Mouse (Mus musculus) neural tube, embryonic 13.5 days (tissue): Measurements from ENCODE around the gene Fosl2. TPM values are rescaled to one million over a fixed set of nuclear protein-coding genes. Genes with fewer than 3 reads are reported as not detected.

Experiments used
- ATAC-seq: fragments of 200-750 bp; cut with Nextera tagmentation; 2 replicates; pipeline ENCODE4 v1.8.0; 2017; ENCODE audit warnings: low read depth, mild to moderate bottlenecking, moderate TSS enrichment, moderate library complexity
- H3K27ac ChIP-seq: fragments of 300-500 bp; sonication (generic); replicated peaks from 2 replicates; pipeline ENCODE4 v1.5.1; 2015; ENCODE audit warnings: moderate library complexity, mild to moderate bottlenecking, inconsistent platforms
- H3K27me3 ChIP-seq: fragments of 300-500 bp; sonication (generic); 2 replicates; pipeline ENCODE4 v1.6.1; 2015; ENCODE audit warnings: mild to moderate bottlenecking, inconsistent platforms
- H3K36me3 ChIP-seq: fragments of 300-500 bp; sonication (generic); 2 replicates; pipeline ENCODE4 v1.6.1; 2015; ENCODE audit warnings: mild to moderate bottlenecking, inconsistent platforms
- H3K4me1 ChIP-seq: fragments of 300-500 bp; sonication (generic); replicated peaks from 2 replicates; pipeline ENCODE4 v1.6.1; 2015; ENCODE audit warnings: inconsistent platforms
- H3K4me2 ChIP-seq: fragments of 300-500 bp; sonication (generic); 2 replicates; pipeline ENCODE4 v1.6.1; 2015; ENCODE audit warnings: inconsistent platforms, mild to moderate bottlenecking, moderate library complexity
- H3K4me3 ChIP-seq: fragments of 300-500 bp; sonication (generic); 2 replicates; pipeline ENCODE4 v1.5.1; 2015; ENCODE audit warnings: mild to moderate bottlenecking, inconsistent platforms
- H3K9ac ChIP-seq: fragments of 300-500 bp; sonication (generic); 2 replicates; pipeline ENCODE4 v1.6.1; 2015; ENCODE audit warnings: moderate library complexity, mild to moderate bottlenecking, inconsistent platforms
- H3K9me3 ChIP-seq: fragments of 300-500 bp; sonication (generic); 2 replicates; pipeline ENCODE4 v1.6.1; 2016; ENCODE audit warnings: inconsistent platforms
- WGBS: fragments of 180-500 bp; shearing (Covaris S2); methylation state at CpG from one replicate; pipeline ENCODE4 v1.1.7; 2015; 5-methylcytosine and 5-hydroxymethylcytosine counted together
- polyA plus RNA-seq: library from polyadenylated mRNA; unstranded; fragments of >200 nt; fragmentation: Nextera tagmentation; extraction: Ambion mirVana; gene quantifications from 2 replicates; pipeline ENCODE4 v1.2.1, GENCODE M21; 2015

The Fosl2 gene
- polyA plus RNA-seq, 1 experiment from 2014 or later, result 0.54 TPM

GRCm38 (mm10) chr5:32192016-32192845, 56.6 kb downstream of the Fosl2 start:
- no peaks in the 10 kb centered on the region for H3K27me3 ChIP-seq
- no peak for ATAC-seq
- no peaks in the 10 kb centered on the region for H3K9me3 ChIP-seq
- H3K27ac ChIP-seq, result no peak overlapping the region
- no peaks in the 10 kb centered on the region for H3K4me1 ChIP-seq
- WGBS, result 88% methylated on average over 16 of the region's 16 CpGs
- H3K9ac ChIP-seq, result no peak overlapping the region
- no peak overlapping the region for H3K4me2 ChIP-seq
- no peak overlapping the region for H3K4me3 ChIP-seq
- H3K36me3 ChIP-seq, result no peaks in the 10 kb centered on the region

- Histone ChIP-seq H3K9me3 (no peaks in the 10 kb centered on the region), H3K4me2 (no peak overlapping the region), H3K36me3 (no peaks in the 10 kb centered on the region), H3K4me1 (no peaks in the 10 kb centered on the region), H3K27ac (no peak overlapping the region), H3K9ac (no peak overlapping the region), H3K27me3 (no peaks in the 10 kb centered on the region), H3K4me3 (no peak overlapping the region)
- 82% methylated on average over 4 of the region's 4 CpGs for WGBS
- no peak for ATAC-seq
These were observed 58.6 kb downstream of the Fosl2 start for GRCm38 (mm10) chr5:32194236-32194635.

- H3K9me3 ChIP-seq, result no peaks in the 10 kb centered on the region
- H3K36me3 ChIP-seq, result no peaks in the 10 kb centered on the region
- H3K27me3 ChIP-seq, result no peaks in the 10 kb centered on the region
- ATAC-seq, result no peak
- 66% methylated on average over 12 of the region's 12 CpGs for WGBS
- no peaks in the 10 kb centered on the region for H3K4me1 ChIP-seq
- H3K27ac ChIP-seq, result no peak overlapping the region
- H3K9ac ChIP-seq, result no peak overlapping the region
- H3K4me3 ChIP-seq, result no peak overlapping the region
- no peak overlapping the region for H3K4me2 ChIP-seq
These were observed 60.4 kb downstream of the Fosl2 start for GRCm38 (mm10) chr5:32195857-32196609.

GRCm38 (mm10) chr5:32197698-32198097, 62.1 kb downstream of the Fosl2 start:
- Histone ChIP-seq H3K27me3 (no peaks in the 10 kb centered on the region), H3K9ac (no peak overlapping the region), H3K4me3 (no peak overlapping the region), H3K36me3 (no peaks in the 10 kb centered on the region), H3K27ac (no peak overlapping the region), H3K9me3 (no peaks in the 10 kb centered on the region), H3K4me1 (no peaks in the 10 kb centered on the region), H3K4me2 (no peak overlapping the region)
- ATAC-seq, result peak; percentile 59; the same call in 1 of the 2 replicates
- 21% methylated on average over 4 of the region's 4 CpGs for WGBS

GRCm38 (mm10) chr5:32199136-32199535, 63.5 kb downstream of the Fosl2 start:
- H3K36me3 ChIP-seq, result no peaks in the 10 kb centered on the region
- H3K9me3 ChIP-seq, result no peaks in the 10 kb centered on the region
- H3K4me3 ChIP-seq, result no peak overlapping the region
- H3K4me1 ChIP-seq, result no peaks in the 10 kb centered on the region
- H3K27ac ChIP-seq, result no peak overlapping the region
- no peaks in the 10 kb centered on the region for H3K27me3 ChIP-seq
- 65% methylated on average over 3 of the region's 3 CpGs for WGBS
- no peak overlapping the region for H3K4me2 ChIP-seq
- no peak overlapping the region for H3K9ac ChIP-seq
- ATAC-seq, result no peak

GRCm38 (mm10) chr5:32199594-32199993, 64.0 kb downstream of the Fosl2 start:
- ATAC-seq, result no peak
- Histone ChIP-seq H3K4me1 (no peaks in the 10 kb centered on the region), H3K9ac (no peak overlapping the region), H3K9me3 (no peaks in the 10 kb centered on the region), H3K27ac (no peak overlapping the region), H3K27me3 (no peaks in the 10 kb centered on the region), H3K4me3 (no peak overlapping the region), H3K4me2 (no peak overlapping the region), H3K36me3 (no peaks in the 10 kb centered on the region)
- WGBS, result 95% methylated on average over 3 of the region's 3 CpGs

- Histone ChIP-seq H3K9me3 (no peaks in the 10 kb centered on the region), H3K27ac (no peak overlapping the region), H3K4me1 (no peaks in the 10 kb centered on the region), H3K4me3 (no peak overlapping the region), H3K4me2 (no peak overlapping the region), H3K9ac (no peak overlapping the region), H3K36me3 (no peaks in the 10 kb centered on the region), H3K27me3 (no peaks in the 10 kb centered on the region)
- no peak for ATAC-seq
- 73% methylated on average over 4 of the region's 4 CpGs for WGBS
These were observed 69.1 kb downstream of the Fosl2 start for GRCm38 (mm10) chr5:32204653-32205052.

- no peak overlapping the region for H3K4me3 ChIP-seq
- no peaks in the 10 kb centered on the region for H3K9me3 ChIP-seq
- no peak overlapping the region for H3K4me2 ChIP-seq
- H3K4me1 ChIP-seq, result no peaks in the 10 kb centered on the region
- H3K27me3 ChIP-seq, result no peaks in the 10 kb centered on the region
- H3K27ac ChIP-seq, result no peak overlapping the region
- WGBS, result 74% methylated on average over 2 of the region's 2 CpGs
- no peaks in the 10 kb centered on the region for H3K36me3 ChIP-seq
- H3K9ac ChIP-seq, result no peak overlapping the region
- ATAC-seq, result no peak
These were observed 71.1 kb downstream of the Fosl2 start for GRCm38 (mm10) chr5:32206726-32207125.

Other genes starting within 250 kb of the Fosl2 start
- not detected in 2 replicates for gene Plb1, start 96.9 kb downstream of the Fosl2 start, polyA plus RNA-seq